Mouse (Mus musculus) stomach, embryonic 14.5 days (tissue): ENCODE results near the gene Arhgef7. TPM values are rescaled to one million over a fixed set of nuclear protein-coding genes. Genes with fewer than 3 reads are reported as not detected.
A peak's percentile ranks its signal among the peaks of the same experiment; 100 is the strongest.

Source experiments
- ATAC-seq: fragments of 200-750 bp; cut with Nextera tagmentation; 2 replicates; pipeline ENCODE4 v1.8.0; 2017; ENCODE audit warnings: low read depth, moderate TSS enrichment; ENCODE audit not compliant: insufficient number of reproducible peaks, insufficient read depth, low FRiP score
- H3K27ac ChIP-seq: fragments of 300-500 bp; sonication (generic); 2 replicates; pipeline ENCODE4 v1.5.1; 2014; ENCODE audit warnings: mild to moderate bottlenecking, low read length, moderate library complexity, mixed read lengths
- H3K27me3 ChIP-seq: fragments of 300-500 bp; sonication (generic); 2 replicates; pipeline ENCODE4 v1.6.1; 2014; ENCODE audit warnings: low read length, control low read depth, mixed read lengths; ENCODE audit not compliant: control insufficient read depth, insufficient read depth
- H3K36me3 ChIP-seq: fragments of 300-500 bp; sonication (generic); 2 replicates; pipeline ENCODE4 v1.6.1; 2014; ENCODE audit warnings: mild to moderate bottlenecking, control low read depth, low read length, moderate library complexity, mixed read lengths; ENCODE audit not compliant: control insufficient read depth, insufficient read depth
- H3K4me1 ChIP-seq: fragments of 300-500 bp; sonication (generic); 2 replicates; pipeline ENCODE4 v1.6.1; 2014; ENCODE audit warnings: low read length, control low read depth, mixed read lengths; ENCODE audit not compliant: control insufficient read depth, insufficient read depth
- H3K4me2 ChIP-seq: fragments of 300-500 bp; sonication (generic); replicated peaks from 2 replicates; pipeline ENCODE4 v1.6.1; 2014; ENCODE audit warnings: low read depth, low read length, control low read depth
- H3K4me3 ChIP-seq: fragments of 300-500 bp; sonication (generic); 2 replicates; pipeline ENCODE4 v1.5.1; 2014; ENCODE audit warnings: low read depth, low read length, control low read depth
- H3K9ac ChIP-seq: fragments of 300-500 bp; sonication (generic); replicated peaks from 2 replicates; pipeline ENCODE4 v1.6.1; 2014; ENCODE audit warnings: low read depth, mild to moderate bottlenecking, control low read depth, low read length, moderate library complexity, mixed read lengths
- H3K9me3 ChIP-seq: fragments of 300-500 bp; sonication (generic); 2 replicates; pipeline ENCODE4 v1.6.1; 2016; ENCODE audit warnings: low read depth, low read length, control low read depth; ENCODE audit not compliant: control insufficient read depth
- WGBS: fragments of 180-500 bp; shearing (Covaris S2); extraction: QIAGEN DNeasy Blood & Tissue Kit; methylation state at CpG from one replicate; pipeline ENCODE4 v1.1.7; 2014; 5-methylcytosine and 5-hydroxymethylcytosine counted together
- polyA plus RNA-seq: library from polyadenylated mRNA; unstranded; fragments of >200 nt; fragmentation: Nextera tagmentation; extraction: Ambion mirVana; gene quantifications from 2 replicates; pipeline ENCODE4 v1.2.1, GENCODE M21; 2014

Gene Arhgef7
- polyA plus RNA-seq, 1 experiment from 2014 or later: 37.0 TPM

DNA sequence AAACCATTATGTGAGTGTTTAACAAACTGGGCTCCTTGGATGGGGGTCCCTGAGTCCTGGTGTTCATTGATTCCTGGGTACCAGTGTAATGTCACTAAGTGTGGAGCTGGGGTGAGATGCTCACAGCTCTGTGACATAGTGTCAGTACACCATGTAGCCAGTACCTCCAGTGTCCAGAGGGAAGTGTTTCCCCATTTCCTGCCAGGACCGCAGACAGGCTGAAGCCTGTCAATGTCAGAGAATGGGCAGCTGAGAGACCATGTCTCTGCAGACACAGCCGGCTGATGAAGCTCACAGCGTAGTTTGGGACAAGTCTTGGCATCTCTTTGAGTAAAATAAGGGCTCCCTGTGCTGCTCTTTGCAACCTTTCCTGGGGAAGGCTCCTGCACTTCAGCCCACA lies 24.8 kb downstream of the Arhgef7 start:
- no peak overlapping the region for H3K9ac ChIP-seq
- 77% methylated on average over 3 of the region's 3 CpGs for WGBS
- H3K9me3 ChIP-seq: no peaks in the 10 kb centered on the region
- H3K4me1 ChIP-seq: 0 out of 2 replicates have a peak, but pooled peaks cover 1% of the 10 kb centered on the region
- H3K36me3 ChIP-seq: no peaks in the 10 kb centered on the region
- ATAC-seq: no peak
- H3K27me3 ChIP-seq: no peaks in the 10 kb centered on the region
- no peak overlapping the region for H3K4me2 ChIP-seq
- no peak overlapping the region for H3K4me3 ChIP-seq
- H3K27ac ChIP-seq: no peak overlapping the region

DNA sequence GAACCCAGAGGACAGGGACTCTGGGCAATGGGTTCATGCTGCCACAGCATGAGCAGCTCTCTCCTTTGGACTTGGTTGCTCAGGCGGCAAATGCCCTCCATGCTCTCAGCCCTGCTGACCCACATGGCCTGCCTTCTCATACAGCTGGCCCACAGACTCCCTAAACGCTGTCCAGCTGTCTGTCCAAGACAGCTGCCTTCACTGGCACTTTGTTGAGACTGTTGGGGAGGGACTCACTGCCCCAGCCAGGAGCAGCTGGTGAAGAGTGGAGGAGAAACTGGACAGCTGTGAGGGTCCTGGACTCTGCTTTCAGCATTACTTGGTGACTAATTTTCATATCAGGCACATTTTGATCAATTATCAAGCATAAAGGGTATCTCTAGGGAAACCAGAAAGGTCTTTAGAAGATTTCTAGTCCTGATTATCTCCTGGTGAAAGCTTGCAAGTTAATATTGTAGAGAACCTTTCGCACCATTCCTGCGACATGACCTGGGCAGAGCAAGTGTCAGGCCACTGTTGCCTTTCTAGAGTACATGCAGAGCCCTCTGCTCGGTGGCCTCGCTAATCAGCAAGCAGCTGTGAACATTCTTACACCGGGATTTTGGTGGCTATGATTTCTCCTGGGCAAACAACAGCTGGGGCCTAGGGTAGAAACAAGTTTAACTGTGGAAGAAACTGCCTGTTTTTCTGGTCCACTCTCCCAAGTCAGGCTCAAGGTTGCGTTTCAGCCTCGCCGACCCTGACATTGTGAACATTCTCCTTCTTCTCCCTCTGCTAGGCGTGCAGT lies 25.8 kb downstream of the Arhgef7 start:
- 0 out of 2 replicates have a peak, but pooled peaks cover 4% of the 10 kb centered on the region for H3K4me1 ChIP-seq

DNA sequence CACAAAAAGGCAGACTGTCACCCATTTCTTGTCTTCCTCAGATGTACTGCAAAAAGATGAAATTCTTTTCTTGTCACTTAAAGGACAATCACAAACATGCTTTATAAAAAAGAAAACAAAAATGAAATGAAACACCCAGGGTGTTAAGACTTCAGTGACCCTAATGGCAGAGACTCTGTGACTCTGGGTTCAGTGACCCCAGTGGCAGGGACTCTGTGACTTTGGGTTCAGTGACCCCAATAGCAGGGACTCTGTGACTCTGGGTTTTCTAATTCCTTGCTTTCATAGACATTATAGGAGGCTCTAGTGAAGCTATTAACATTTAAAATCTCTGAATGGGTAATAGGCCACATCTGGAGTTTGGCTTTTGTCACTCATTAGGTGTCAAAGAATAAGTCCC lies 27.2 kb downstream of the Arhgef7 start:
- Histone ChIP-seq H3K27ac (no peak overlapping the region), H3K9me3 (no peaks in the 10 kb centered on the region), H3K9ac (no peak overlapping the region), H3K36me3 (no peaks in the 10 kb centered on the region), H3K4me1 (peaks cover 11% of the 10 kb centered on the region; the same call in 1 of the 2 replicates), H3K4me2 (no peak overlapping the region), H3K4me3 (no peak overlapping the region), H3K27me3 (no peaks in the 10 kb centered on the region)
- no peak for ATAC-seq

More for the DNA sequence above, 25.8 kb downstream of the Arhgef7 start:
- Histone ChIP-seq H3K4me2 (no peak overlapping the region), H3K4me3 (no peak overlapping the region), H3K9ac (no peak overlapping the region), H3K36me3 (no peaks in the 10 kb centered on the region), H3K27ac (no peak overlapping the region), H3K9me3 (no peaks in the 10 kb centered on the region), H3K27me3 (no peaks in the 10 kb centered on the region)
- whole genome bisulfite sequencing: 68% methylated on average over 11 of the region's 11 CpGs
- no peak for ATAC-seq

DNA sequence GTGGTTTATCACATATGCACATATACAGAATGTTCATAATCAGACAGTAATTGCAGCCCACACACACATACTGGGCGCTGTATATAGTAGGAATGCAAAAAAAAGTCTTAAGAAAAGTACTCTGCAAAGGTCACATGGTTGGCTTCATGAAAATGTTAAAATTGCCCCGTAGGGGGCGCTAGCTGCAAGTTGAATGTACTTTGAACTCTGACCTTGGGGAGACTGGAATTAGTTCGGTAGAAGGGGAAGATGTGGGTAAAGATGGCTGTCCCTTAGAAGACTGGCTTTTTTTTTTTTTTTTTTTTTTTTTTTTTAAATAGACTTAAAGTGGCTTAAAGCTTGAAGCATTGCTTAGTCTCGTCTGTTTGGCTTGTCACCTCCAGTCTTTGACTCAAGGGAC lies 28.4 kb downstream of the Arhgef7 start:
- WGBS: 15% methylated on average over 5 of the region's 5 CpGs
- ATAC-seq: no peak
- Histone ChIP-seq H3K4me2 (no peak overlapping the region), H3K27ac (no peak overlapping the region), H3K9ac (no peak overlapping the region), H3K4me1 (peaks cover 12% of the 10 kb centered on the region; the same call in 1 of the 2 replicates), H3K27me3 (no peaks in the 10 kb centered on the region), H3K36me3 (no peaks in the 10 kb centered on the region), H3K4me3 (no peak overlapping the region), H3K9me3 (no peaks in the 10 kb centered on the region)

DNA sequence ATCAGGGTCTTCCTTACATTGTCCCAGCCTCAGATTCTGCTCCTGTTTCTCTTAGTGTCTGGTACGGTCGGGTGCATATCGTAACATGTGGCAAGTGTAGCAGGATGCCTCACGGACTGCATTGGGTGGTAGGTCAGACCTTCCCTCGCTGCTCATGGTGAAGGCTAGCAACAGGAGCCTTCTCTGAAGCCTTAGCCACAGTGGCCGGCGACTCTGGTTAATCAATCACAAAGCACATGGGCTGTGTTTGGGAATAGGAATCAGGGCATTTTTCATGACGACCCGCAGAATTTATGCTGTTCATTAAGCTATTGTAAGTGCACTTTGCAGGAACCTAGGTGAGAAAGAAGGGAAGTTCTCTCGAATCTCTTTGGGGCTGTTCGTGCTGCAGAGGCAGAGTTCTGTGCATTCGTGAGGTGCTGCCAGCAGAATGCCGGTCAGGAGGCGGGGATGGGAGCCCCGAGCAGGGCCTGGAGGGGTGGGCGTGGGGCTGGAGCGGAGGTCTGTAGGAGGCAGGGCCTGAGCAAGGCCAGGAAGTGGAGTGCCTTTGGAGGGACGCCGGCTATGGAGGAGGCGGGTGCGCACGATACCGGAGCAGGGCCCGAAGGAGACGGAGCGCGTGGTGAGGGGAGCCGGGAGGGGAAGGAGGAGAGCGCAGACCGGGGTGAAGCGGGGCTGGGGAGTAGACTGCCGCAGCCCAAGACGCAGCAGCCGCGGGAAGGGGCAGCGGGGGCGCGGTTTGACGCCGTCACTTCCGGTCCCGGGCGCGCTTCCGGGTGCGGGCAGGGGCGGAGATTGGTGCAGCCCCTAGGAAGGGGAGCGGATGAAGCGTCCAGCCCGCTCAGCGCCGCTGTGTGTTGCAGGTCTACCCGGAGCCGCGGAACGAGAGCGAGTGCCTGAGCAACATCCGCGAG lies 30.3 kb downstream of the Arhgef7 start:
- under 1% methylated on average over 58 of the region's 59 CpGs for WGBS
- ATAC-seq: peak; percentile 95

DNA sequence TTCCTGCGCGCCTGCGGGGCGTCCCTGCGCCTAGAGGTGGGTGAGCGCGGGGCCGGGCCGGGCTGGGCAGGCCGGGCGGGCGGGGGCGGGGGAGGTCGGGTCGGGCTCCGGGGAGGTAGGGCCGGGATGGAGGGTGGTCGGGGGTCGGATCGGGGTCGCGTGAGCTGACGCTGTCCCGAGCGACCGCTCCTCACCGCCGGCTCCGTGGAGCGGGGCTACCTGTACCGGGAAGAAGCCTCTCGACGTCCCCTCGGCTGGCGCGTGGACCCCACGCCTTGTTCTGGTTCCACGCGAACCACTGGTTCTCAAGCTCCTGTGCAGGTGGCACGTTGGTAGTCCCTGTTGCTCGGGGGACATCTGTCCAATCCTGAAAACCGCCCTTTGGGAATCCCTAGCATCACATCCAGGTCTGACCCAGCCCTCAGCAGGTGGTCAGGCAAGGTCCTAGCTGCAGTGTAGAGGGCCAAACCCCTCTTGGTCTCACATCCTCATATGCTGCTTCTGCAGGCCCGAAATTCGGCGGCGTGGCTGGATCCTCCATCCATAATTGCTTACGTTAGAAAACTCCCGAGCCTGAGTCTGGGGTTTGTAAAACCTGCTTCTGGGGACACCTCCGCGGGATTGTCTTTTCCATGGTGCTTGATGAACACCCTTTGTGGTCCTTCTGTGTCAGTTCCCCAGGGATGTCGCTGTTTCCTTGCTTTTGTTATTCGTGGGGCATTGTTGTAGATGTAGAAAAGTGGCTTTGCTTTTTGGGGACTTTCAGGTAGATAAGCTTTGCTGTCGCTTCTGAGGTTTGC lies 31.2 kb downstream of the Arhgef7 start:
- H3K4me1 ChIP-seq: peaks cover 12% of the 10 kb centered on the region; the same call in 1 of the 2 replicates
- ATAC-seq: no peak; the same call in 1 of the 2 replicates
- H3K9ac ChIP-seq: peak overlapping the region; percentile 86
- H3K27me3 ChIP-seq: no peaks in the 10 kb centered on the region
- peak overlapping the region; percentile 91 for H3K4me3 ChIP-seq
- H3K36me3 ChIP-seq: no peaks in the 10 kb centered on the region
- peak overlapping the region; percentile 93 for H3K27ac ChIP-seq
- H3K9me3 ChIP-seq: no peaks in the 10 kb centered on the region
- H3K4me2 ChIP-seq: peak overlapping the region; percentile 93
- WGBS: 1% methylated on average over 51 of the region's 53 CpGs

More for the DNA sequence above, 30.3 kb downstream of the Arhgef7 start:
- Histone ChIP-seq H3K4me1 (peaks cover 12% of the 10 kb centered on the region; the same call in 1 of the 2 replicates), H3K9ac (peak overlapping the region; percentile 86), H3K4me2 (peak overlapping the region; percentile 93), H3K27me3 (no peaks in the 10 kb centered on the region), H3K36me3 (no peaks in the 10 kb centered on the region), H3K9me3 (no peaks in the 10 kb centered on the region), H3K27ac (peak overlapping the region; percentile 93), H3K4me3 (peak overlapping the region; percentile 91)

DNA sequence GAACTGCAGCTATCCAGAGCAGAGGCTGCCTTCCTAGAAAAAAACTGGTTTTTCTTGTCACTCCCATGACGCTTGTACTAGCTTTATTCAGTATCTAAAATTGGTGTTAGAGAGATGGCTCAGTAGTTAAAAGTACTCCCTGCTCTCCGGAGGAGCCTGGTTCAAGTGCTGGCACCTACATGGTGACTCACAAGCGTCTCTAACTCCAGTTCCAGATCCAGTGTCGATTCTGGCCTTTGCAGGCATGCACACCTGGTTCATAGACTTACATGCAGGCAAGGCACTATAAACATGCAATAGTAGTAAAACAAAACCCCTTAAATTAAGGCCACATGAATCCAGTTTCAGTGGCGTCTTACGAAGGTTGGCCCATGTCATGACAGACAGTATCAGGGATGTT lies 34.0 kb downstream of the Arhgef7 start:
- no peak overlapping the region for H3K27ac ChIP-seq
- H3K4me1 ChIP-seq: peaks cover 12% of the 10 kb centered on the region; the same call in 1 of the 2 replicates
- H3K36me3 ChIP-seq: no peaks in the 10 kb centered on the region
- no peak overlapping the region for H3K4me3 ChIP-seq
- H3K27me3 ChIP-seq: no peaks in the 10 kb centered on the region
- no peak overlapping the region for H3K9ac ChIP-seq
- WGBS: 93% methylated on average over 6 of the region's 6 CpGs
- H3K9me3 ChIP-seq: no peaks in the 10 kb centered on the region
- ATAC-seq: no peak
- no peak overlapping the region for H3K4me2 ChIP-seq

DNA sequence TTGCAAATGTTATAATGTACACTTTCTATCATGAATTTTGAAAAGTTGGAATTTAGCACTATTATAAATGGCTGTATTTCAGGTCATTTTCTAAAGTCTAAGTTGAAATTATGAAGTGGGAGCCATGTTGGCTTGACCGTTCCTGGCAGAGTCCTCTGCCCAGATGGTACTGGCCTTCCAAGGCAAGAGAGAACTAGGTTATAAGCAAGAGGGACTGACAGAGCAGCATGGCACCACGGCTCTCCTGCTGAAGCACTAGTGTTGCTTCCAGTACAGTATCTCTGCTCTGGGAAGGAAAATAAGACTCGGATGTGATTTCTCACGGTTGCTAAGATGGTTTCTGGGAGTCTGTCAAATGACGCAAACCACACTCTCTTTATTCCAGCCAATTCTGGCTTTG lies 34.5 kb downstream of the Arhgef7 start:
- Histone ChIP-seq H3K9me3 (no peaks in the 10 kb centered on the region), H3K27me3 (no peaks in the 10 kb centered on the region), H3K4me3 (no peak overlapping the region), H3K4me1 (peaks cover 12% of the 10 kb centered on the region; the same call in 1 of the 2 replicates), H3K4me2 (no peak overlapping the region), H3K9ac (no peak overlapping the region), H3K36me3 (no peaks in the 10 kb centered on the region), H3K27ac (no peak overlapping the region)
- no peak for ATAC-seq
- 84% methylated on average over 5 of the region's 5 CpGs for WGBS
